Mouse (Mus musculus) liver, embryonic 15.5 days (tissue): ENCODE measurements at regions not wholly inside any gene's neighbourhood (a gene's known extent, or its start where the extent isn't known, plus 50 kb on each side); places are given as distances from the start of the nearest gene placed in this dataset.

Experiments
- ATAC-seq: fragments of 200-750 bp; cut with Nextera tagmentation; 2 replicates; pipeline ENCODE4 v1.8.0; 2017; ENCODE audit warnings: moderate number of reproducible peaks, mild to moderate bottlenecking, moderate library complexity; ENCODE audit not compliant: insufficient read depth
- H3K27ac ChIP-seq: fragments of 300-500 bp; sonication (generic); replicated peaks from 2 replicates; pipeline ENCODE4 v1.5.1; 2015; ENCODE audit warnings: mild to moderate bottlenecking, inconsistent platforms
- H3K27me3 ChIP-seq: fragments of 300-500 bp; sonication (generic); 2 replicates; pipeline ENCODE4 v1.6.1; 2015; ENCODE audit warnings: mild to moderate bottlenecking, inconsistent platforms
- H3K36me3 ChIP-seq: fragments of 300-500 bp; sonication (generic); replicated peaks from 2 replicates; pipeline ENCODE4 v1.6.1; 2015; ENCODE audit warnings: moderate library complexity, mild to moderate bottlenecking, inconsistent platforms
- H3K4me1 ChIP-seq: fragments of 300-500 bp; sonication (generic); replicated peaks from 2 replicates; pipeline ENCODE4 v1.6.1; 2015; ENCODE audit warnings: inconsistent platforms
- H3K4me2 ChIP-seq: fragments of 300-500 bp; sonication (generic); 2 replicates; pipeline ENCODE4 v1.6.1; 2015; ENCODE audit warnings: moderate library complexity, mild to moderate bottlenecking, inconsistent platforms
- H3K4me3 ChIP-seq: fragments of 300-500 bp; sonication (generic); replicated peaks from 2 replicates; pipeline ENCODE4 v1.5.1; 2015; ENCODE audit warnings: mild to moderate bottlenecking, inconsistent platforms
- H3K9ac ChIP-seq: fragments of 300-500 bp; sonication (generic); 2 replicates; pipeline ENCODE4 v1.6.1; 2015; ENCODE audit warnings: moderate library complexity, mild to moderate bottlenecking, inconsistent platforms
- H3K9me3 ChIP-seq: fragments of 300-500 bp; sonication (generic); replicated peaks from 2 replicates; pipeline ENCODE4 v1.6.1; 2016; ENCODE audit warnings: inconsistent platforms
- WGBS: fragments of 180-500 bp; shearing (Covaris S2); methylation state at CpG from one replicate; pipeline ENCODE4 v1.1.7; 2015; ENCODE audit warnings: mixed read lengths; ENCODE audit not compliant: insufficient replicate concordance; 5-methylcytosine and 5-hydroxymethylcytosine counted together

- Histone ChIP-seq H3K4me3 (no peak overlapping the region), H3K4me2 (no peak overlapping the region), H3K9me3 (no peaks in the 10 kb centered on the region), H3K36me3 (no peaks in the 10 kb centered on the region), H3K4me1 (no peaks in the 10 kb centered on the region), H3K27me3 (no peaks in the 10 kb centered on the region), H3K9ac (no peak overlapping the region), H3K27ac (no peak overlapping the region)
- no peak for ATAC-seq
- 51% methylated on average over 4 of the region's 4 CpGs for WGBS
These were observed 135.6 kb upstream of the Dock1 start for GRCm38 (mm10) chr7:134534821-134535220.

- Histone ChIP-seq H3K4me2 (no peak overlapping the region), H3K27ac (no peak overlapping the region), H3K9ac (no peak overlapping the region), H3K9me3 (no peaks in the 10 kb centered on the region), H3K4me1 (no peaks in the 10 kb centered on the region), H3K27me3 (no peaks in the 10 kb centered on the region), H3K4me3 (no peak overlapping the region), H3K36me3 (no peaks in the 10 kb centered on the region)
- no peak for ATAC-seq
- 45% methylated on average over 2 of the region's 2 CpGs for WGBS
These were observed 128.8 kb upstream of the Dock1 start for GRCm38 (mm10) chr7:134541699-134542098.

- H3K4me2 ChIP-seq: no peak overlapping the region
- 60% methylated on average over 6 of the region's 6 CpGs for WGBS
These were observed 124.3 kb upstream of the Dock1 start for GRCm38 (mm10) chr7:134546187-134546586.

GRCm38 (mm10) chr7:134549286-134549919 is 121.1 kb upstream of the Dock1 start:
- Histone ChIP-seq H3K9me3 (no peaks in the 10 kb centered on the region), H3K4me1 (no peaks in the 10 kb centered on the region)
- 67% methylated on average over 8 of the region's 8 CpGs for WGBS

More at GRCm38 (mm10) chr7:134546187-134546586, 124.3 kb upstream of the Dock1 start:
- no peaks in the 10 kb centered on the region for H3K4me1 ChIP-seq
- no peak overlapping the region for H3K27ac ChIP-seq
- no peak overlapping the region for H3K4me3 ChIP-seq
- no peak for ATAC-seq
- H3K9ac ChIP-seq: no peak overlapping the region
- H3K9me3 ChIP-seq: no peaks in the 10 kb centered on the region
- no peaks in the 10 kb centered on the region for H3K27me3 ChIP-seq
- H3K36me3 ChIP-seq: no peaks in the 10 kb centered on the region

GRCm38 (mm10) chr7:134550221-134550809 is 120.1 kb upstream of the Dock1 start:
- Histone ChIP-seq H3K4me1 (no peaks in the 10 kb centered on the region), H3K9me3 (no peaks in the 10 kb centered on the region), H3K36me3 (no peaks in the 10 kb centered on the region), H3K9ac (no peak overlapping the region), H3K4me2 (no peak overlapping the region), H3K27ac (no peak overlapping the region), H3K27me3 (no peaks in the 10 kb centered on the region), H3K4me3 (no peak overlapping the region)
- no peak for ATAC-seq
- WGBS: 25% methylated on average over 7 of the region's 7 CpGs

More at GRCm38 (mm10) chr7:134549286-134549919, 121.1 kb upstream of the Dock1 start:
- Histone ChIP-seq H3K27me3 (no peaks in the 10 kb centered on the region), H3K36me3 (no peaks in the 10 kb centered on the region), H3K27ac (no peak overlapping the region), H3K4me3 (no peak overlapping the region), H3K4me2 (no peak overlapping the region), H3K9ac (no peak overlapping the region)
- no peak for ATAC-seq

- Histone ChIP-seq H3K9ac (no peak overlapping the region), H3K36me3 (no peaks in the 10 kb centered on the region), H3K9me3 (no peaks in the 10 kb centered on the region), H3K27me3 (no peaks in the 10 kb centered on the region), H3K4me3 (no peak overlapping the region), H3K27ac (no peak overlapping the region), H3K4me1 (no peaks in the 10 kb centered on the region), H3K4me2 (no peak overlapping the region)
- WGBS: 51% methylated on average over 6 of the region's 6 CpGs
- no peak for ATAC-seq
These were observed 118.4 kb upstream of the Dock1 start for GRCm38 (mm10) chr7:134552051-134552451.

- H3K4me2 ChIP-seq: no peak overlapping the region
- no peaks in the 10 kb centered on the region for H3K27me3 ChIP-seq
- H3K36me3 ChIP-seq: no peaks in the 10 kb centered on the region
- ATAC-seq: no peak
- H3K9ac ChIP-seq: no peak overlapping the region
- H3K9me3 ChIP-seq: no peaks in the 10 kb centered on the region
- H3K4me3 ChIP-seq: no peak overlapping the region
- H3K4me1 ChIP-seq: no peaks in the 10 kb centered on the region
- 16% methylated on average over 4 of the region's 4 CpGs for WGBS
- no peak overlapping the region for H3K27ac ChIP-seq
These were observed 114.4 kb upstream of the Dock1 start for GRCm38 (mm10) chr7:134556061-134556460.

GRCm38 (mm10) chr7:134566322-134566721 is 104.1 kb upstream of the Dock1 start:
- ATAC-seq: no peak
- H3K4me2 ChIP-seq: no peak overlapping the region
- no peaks in the 10 kb centered on the region for H3K36me3 ChIP-seq
- no peak overlapping the region for H3K27ac ChIP-seq
- H3K9me3 ChIP-seq: no peaks in the 10 kb centered on the region
- no peaks in the 10 kb centered on the region for H3K4me1 ChIP-seq
- no peaks in the 10 kb centered on the region for H3K27me3 ChIP-seq
- H3K4me3 ChIP-seq: no peak overlapping the region
- H3K9ac ChIP-seq: no peak overlapping the region
- 68% methylated on average over 5 of the region's 5 CpGs for WGBS

GRCm38 (mm10) chr7:134569247-134569646 is 101.2 kb upstream of the Dock1 start:
- WGBS: 61% methylated on average over 3 of the region's 3 CpGs

GRCm38 (mm10) chr7:134570176-134570810 is 100.2 kb upstream of the Dock1 start:
- no peak overlapping the region for H3K27ac ChIP-seq
- no peaks in the 10 kb centered on the region for H3K36me3 ChIP-seq
- ATAC-seq: no peak
- no peaks in the 10 kb centered on the region for H3K4me1 ChIP-seq
- no peak overlapping the region for H3K9ac ChIP-seq
- 77% methylated on average over 5 of the region's 5 CpGs for WGBS
- H3K4me3 ChIP-seq: no peak overlapping the region
- H3K27me3 ChIP-seq: no peaks in the 10 kb centered on the region
- no peak overlapping the region for H3K4me2 ChIP-seq
- H3K9me3 ChIP-seq: no peaks in the 10 kb centered on the region

More at GRCm38 (mm10) chr7:134569247-134569646, 101.2 kb upstream of the Dock1 start:
- Histone ChIP-seq H3K4me3 (no peak overlapping the region), H3K4me1 (no peaks in the 10 kb centered on the region), H3K27ac (no peak overlapping the region), H3K9me3 (no peaks in the 10 kb centered on the region), H3K9ac (no peak overlapping the region), H3K36me3 (no peaks in the 10 kb centered on the region), H3K4me2 (no peak overlapping the region), H3K27me3 (no peaks in the 10 kb centered on the region)
- no peak for ATAC-seq

- H3K4me2 ChIP-seq: no peak overlapping the region
These were observed 88.7 kb upstream of the Dock1 start for GRCm38 (mm10) chr7:134581746-134582145.

More at GRCm38 (mm10) chr7:134581746-134582145, 88.7 kb upstream of the Dock1 start:
- ATAC-seq: no peak
- Histone ChIP-seq H3K27ac (no peak overlapping the region), H3K4me1 (no peaks in the 10 kb centered on the region), H3K4me3 (no peak overlapping the region), H3K27me3 (no peaks in the 10 kb centered on the region), H3K9me3 (no peaks in the 10 kb centered on the region), H3K9ac (no peak overlapping the region), H3K36me3 (no peaks in the 10 kb centered on the region)
